24 mouse cellular contexts compared by ENCODE assay signal in genomic region chr4:48692736-48693292, GRCm38 (mm10). TPM values are rescaled to one million over a fixed set of nuclear protein-coding genes. Genes with fewer than 3 reads are reported as not detected.
DNase-seq lines count a peak whose midpoint lies in the region; ATAC-seq and TF ChIP-seq lines count a peak whose summit lies in the region.
"Had no signal": no experiment of that assay in that cellular context is flagged by ENCODE, and none has a peak within 500 bp of the region (broad histone marks: within the 10 kb centered on the region; RNA-seq: fewer than 3 reads in every experiment).

No protein-coding gene starts in this region.

- no peak overlapping the region for H3K9ac ChIP-seq in hindbrain, embryonic 12.5 days
- H3K9ac ChIP-seq in hindbrain, embryonic 16.5 days (ENCODE audit: low read depth, low read length): no peak overlapping the region
- H3K9ac ChIP-seq in forebrain, embryonic 15.5 days (replicated peaks): no peak overlapping the region
- no peak overlapping the region for H3K9ac ChIP-seq in hindbrain, postnatal 0 days (replicated peaks; ENCODE audit: low read length)
- H3K9ac ChIP-seq: heart, embryonic 15.5 days; limb, embryonic 12.5 days; liver, postnatal 0 days; stomach, embryonic 15.5 days had no signal

- no peak for DNase-seq in forebrain, embryonic 10.5 days (ENCODE audit: extremely low spot score, low spot score)
- DNase-seq in hindbrain, postnatal 0 days (ENCODE audit: low spot score): peak; percentile 26
- DNase-seq in spleen, postnatal 4 days (ENCODE audit: low spot score in 2 of 2): no peak
- DNase-seq in frontal cortex, postnatal 36 days (ENCODE audit: low spot score in 2 of 2): no peak
- DNase-seq in cerebellum, adult 2 months: no peak
- DNase-seq: adrenal gland, postnatal 14 days; cerebellum, adult 9-11 months; gastrocnemius, postnatal 36 days; heart, postnatal 36 days; kidney, adult 2 months; kidney, postnatal 10 days; liver, postnatal 0 days; right cerebral cortex, postnatal 4 days; thymus, postnatal 25 days had no signal

- H3K36me3 ChIP-seq in hindbrain, embryonic 12.5 days: no peaks in the 10 kb centered on the region
- no peaks in the 10 kb centered on the region for H3K36me3 ChIP-seq in hindbrain, embryonic 16.5 days (ENCODE audit: control insufficient read depth, insufficient read depth, low read length)
- H3K36me3 ChIP-seq in forebrain, embryonic 10.5 days (replicated peaks): no peaks in the 10 kb centered on the region
- no peaks in the 10 kb centered on the region for H3K36me3 ChIP-seq in forebrain, embryonic 15.5 days
- no peaks in the 10 kb centered on the region for H3K36me3 ChIP-seq in hindbrain, postnatal 0 days (ENCODE audit: insufficient read depth, low read length)
- H3K36me3 ChIP-seq: heart, embryonic 15.5 days; limb, embryonic 12.5 days; stomach, embryonic 15.5 days had no signal

- H3K27me3 ChIP-seq in hindbrain, embryonic 12.5 days: no peaks in the 10 kb centered on the region
- H3K27me3 ChIP-seq in hindbrain, embryonic 16.5 days (replicated peaks; ENCODE audit: control insufficient read depth, insufficient read depth, low read length): no peaks in the 10 kb centered on the region
- H3K27me3 ChIP-seq in forebrain, embryonic 10.5 days (ENCODE audit: poor library complexity, severe bottlenecking): no peaks in the 10 kb centered on the region
- no peaks in the 10 kb centered on the region for H3K27me3 ChIP-seq in forebrain, embryonic 15.5 days
- H3K27me3 ChIP-seq in hindbrain, postnatal 0 days (ENCODE audit: insufficient read depth, low read length): no peaks in the 10 kb centered on the region
- no peaks in the 10 kb centered on the region for H3K27me3 ChIP-seq in cerebellum, adult 2 months (ENCODE audit: control insufficient read depth, insufficient read depth, low read length)
- H3K27me3 ChIP-seq: heart, embryonic 15.5 days; limb, embryonic 12.5 days; stomach, embryonic 15.5 days had no signal

- no peak overlapping the region for H3K4me2 ChIP-seq in hindbrain, embryonic 12.5 days (replicated peaks)
- H3K4me2 ChIP-seq in hindbrain, embryonic 16.5 days (ENCODE audit: low read length): no peak overlapping the region
- H3K4me2 ChIP-seq in forebrain, embryonic 15.5 days (replicated peaks): no peak overlapping the region
- H3K4me2 ChIP-seq in hindbrain, postnatal 0 days (ENCODE audit: low read depth, low read length): no peak overlapping the region
- H3K4me2 ChIP-seq: heart, embryonic 15.5 days; limb, embryonic 12.5 days; liver, embryonic 11.5 days; stomach, embryonic 15.5 days had no signal

- peak overlapping the region; percentile 57 for H3K27ac ChIP-seq in hindbrain, embryonic 12.5 days
- H3K27ac ChIP-seq in hindbrain, embryonic 16.5 days (ENCODE audit: low read depth, low read length): no peak overlapping the region
- peak overlapping the region; percentile 67 for H3K27ac ChIP-seq in forebrain, embryonic 10.5 days
- H3K27ac ChIP-seq in forebrain, embryonic 15.5 days (replicated peaks): peak overlapping the region; percentile 63
- H3K27ac ChIP-seq in hindbrain, postnatal 0 days: no peak overlapping the region
- no peak overlapping the region for H3K27ac ChIP-seq in cerebellum, adult 2 months (ENCODE audit: insufficient read depth, low read length)
- H3K27ac ChIP-seq: heart, embryonic 15.5 days; limb, embryonic 12.5 days; stomach, embryonic 15.5 days had no signal

- TF ChIP-seq POLR2A in cerebellum, adult 2 months (IDR thresholded peaks at IDR 0.05; ENCODE audit: borderline replicate concordance, insufficient read depth, low read length): no peak

- no peak for TF ChIP-seq CTCF in hindbrain, postnatal 0 days (IDR thresholded peaks at IDR 0.05; ENCODE audit: low read depth)
- TF ChIP-seq CTCF in cerebellum, adult 2 months (IDR thresholded peaks at IDR 0.05; ENCODE audit: borderline replicate concordance, insufficient read depth, low read depth, low read length): no peak

- H3K9me3 ChIP-seq in hindbrain, embryonic 12.5 days (replicated peaks): no peaks in the 10 kb centered on the region
- no peaks in the 10 kb centered on the region for H3K9me3 ChIP-seq in hindbrain, embryonic 16.5 days (ENCODE audit: control insufficient read depth, low read length)
- no peaks in the 10 kb centered on the region for H3K9me3 ChIP-seq in forebrain, embryonic 10.5 days
- H3K9me3 ChIP-seq in forebrain, embryonic 15.5 days: no peaks in the 10 kb centered on the region
- no peaks in the 10 kb centered on the region for H3K9me3 ChIP-seq in hindbrain, postnatal 0 days (ENCODE audit: low read length)
- H3K9me3 ChIP-seq: heart, embryonic 15.5 days; limb, embryonic 12.5 days; stomach, embryonic 15.5 days had no signal

- peaks cover 10% of the 10 kb centered on the region for H3K4me1 ChIP-seq in hindbrain, embryonic 12.5 days
- peaks cover 9% of the 10 kb centered on the region for H3K4me1 ChIP-seq in hindbrain, embryonic 16.5 days (ENCODE audit: control insufficient read depth, insufficient read depth, low read depth, low read length)
- H3K4me1 ChIP-seq in forebrain, embryonic 10.5 days: peaks cover 15% of the 10 kb centered on the region
- H3K4me1 ChIP-seq in forebrain, embryonic 15.5 days: peaks cover 13% of the 10 kb centered on the region
- no peaks in the 10 kb centered on the region for H3K4me1 ChIP-seq in hindbrain, postnatal 0 days (ENCODE audit: insufficient read depth, low read length)
- no peaks in the 10 kb centered on the region for H3K4me1 ChIP-seq in cerebellum, adult 2 months (ENCODE audit: control insufficient read depth, insufficient read depth, low read length)
- H3K4me1 ChIP-seq: heart, embryonic 15.5 days; stomach, embryonic 15.5 days had no signal

- 46% methylated on average over 9 of the region's 9 CpGs for WGBS in hindbrain, embryonic 12.5 days
- WGBS in hindbrain, embryonic 16.5 days: 29% methylated on average over 9 of the region's 9 CpGs
- 48% methylated on average over 9 of the region's 9 CpGs for WGBS in forebrain, embryonic 10.5 days
- WGBS in forebrain, embryonic 15.5 days: 8% methylated on average over 9 of the region's 9 CpGs
- WGBS in hindbrain, postnatal 0 days: 35% methylated on average over 9 of the region's 9 CpGs
- WGBS in cerebellum, adult 2 months: 85% methylated on average over 9 of the region's 9 CpGs

- no peak overlapping the region for H3K4me3 ChIP-seq in hindbrain, embryonic 12.5 days
- no peak overlapping the region for H3K4me3 ChIP-seq in hindbrain, embryonic 16.5 days (ENCODE audit: low read length)
- no peak overlapping the region for H3K4me3 ChIP-seq in forebrain, embryonic 10.5 days
- H3K4me3 ChIP-seq in forebrain, embryonic 15.5 days: no peak overlapping the region
- no peak overlapping the region for H3K4me3 ChIP-seq in hindbrain, postnatal 0 days (ENCODE audit: low read length)
- H3K4me3 ChIP-seq in cerebellum, adult 2 months (replicated peaks; ENCODE audit: insufficient read depth, low read depth, low read length): no peak overlapping the region
- H3K4me3 ChIP-seq: heart, embryonic 15.5 days; limb, embryonic 12.5 days; stomach, embryonic 15.5 days had no signal

- no peak for ATAC-seq in hindbrain, embryonic 12.5 days (ENCODE audit: low FRiP score)
- no peak for ATAC-seq in hindbrain, embryonic 16.5 days
- peak; percentile 62 for ATAC-seq in forebrain, embryonic 15.5 days (replicated peaks)
- ATAC-seq in hindbrain, postnatal 0 days: no peak
- ATAC-seq: CD4-positive, CD25-positive, alpha-beta regulatory T cell, adult 4 months; liver, postnatal 0 days; lung, postnatal 0 days had no signal

RNA-seq across cellular contexts. Expression of gene Cavin4, which starts 29.5 kb away (rescaled TPM):
- polyA plus RNA-seq in hindbrain, embryonic 12.5 days (2016; fragmentation: Nextera tagmentation; extraction: Ambion mirVana): 2.6 and 3.4 TPM in 2 replicates
- 0.88 and 1.9 TPM in 2 replicates for polyA plus RNA-seq in hindbrain, embryonic 16.5 days (2015; fragmentation: Nextera tagmentation; extraction: Ambion mirVana)
- polyA plus RNA-seq in forebrain, embryonic 10.5 days (2016; fragmentation: Nextera tagmentation; extraction: Ambion mirVana): 0.98 and 1.3 TPM in 2 replicates
- polyA plus RNA-seq in forebrain, embryonic 15.5 days (2015; fragmentation: Nextera tagmentation; extraction: Ambion mirVana): 1.6 TPM in 2 replicates
- total RNA-seq in hindbrain, postnatal 0 days (2014; rRNA removed): 0.42 and 0.54 TPM in 2 replicates
- polyA plus RNA-seq in hindbrain, postnatal 0 days (2015; fragmentation: Nextera tagmentation; extraction: Ambion mirVana): 0.95 and 1.4 TPM in 2 replicates
- polyA plus RNA-seq in cerebellum, adult 2 months (2012; rRNA removed): 0.52 and 0.65 TPM in 2 replicates
- total RNA-seq: common myeloid progenitor, adult 5-6 weeks had no signal
- polyA plus RNA-seq: CD4-positive, CD25-positive, alpha-beta regulatory T cell, adult 4 months had no signal

Comparison
In these comparisons a context has a peak if more than half of its experiments do, and no peak if none do; other contexts are left out.
1. H3K27ac ChIP-seq: peak in hindbrain, embryonic 12.5 days (single experiment), forebrain, embryonic 10.5 days (single experiment) and forebrain, embryonic 15.5 days (single experiment); none in hindbrain, embryonic 16.5 days (single experiment), hindbrain, postnatal 0 days (single experiment) and cerebellum, adult 2 months (single experiment).